Mouse (Mus musculus): Measurements from ENCODE around the gene Plac1. TPM values are rescaled to one million over a fixed set of nuclear protein-coding genes. Genes with fewer than 3 reads are reported as not detected.
"Not testable (repeated sequence)": the region's sequence is repeated elsewhere in the genome, so short reads cannot be mapped to it uniquely, and the experiment has no call there.

The Plac1 gene
- polyA plus RNA-seq, 1 experiment: not detected

GRCm38 (mm10) chrX:53029559-53029958, 210.4 kb downstream of the Plac1 start:
- H3K27ac ChIP-seq (ENCODE audit: control insufficient read depth, insufficient read depth, low read depth, low read length, poor library complexity): no peak overlapping the region
- TF ChIP-seq CTCF (IDR thresholded peaks at IDR 0.05; ENCODE audit: control insufficient read depth, insufficient read depth, low read length) (no peak), POLR2A (IDR thresholded peaks at IDR 0.05; ENCODE audit: borderline replicate concordance, control insufficient read depth, low read depth, low read length) (no peak)
- WGBS: 21% methylated on average over 5 of the region's 5 CpGs
- H3K4me3 ChIP-seq (replicated peaks; ENCODE audit: control insufficient read depth, low read depth, low read length): no peak overlapping the region
- no peaks in the 10 kb centered on the region for H3K4me1 ChIP-seq (ENCODE audit: control insufficient read depth, insufficient read depth, low read length)

GRCm38 (mm10) chrX:53025471-53026223, 214.3 kb downstream of the Plac1 start:
- H3K27ac ChIP-seq (ENCODE audit: control insufficient read depth, insufficient read depth, low read depth, low read length, poor library complexity): no peak overlapping the region
- H3K4me3 ChIP-seq (replicated peaks; ENCODE audit: control insufficient read depth, low read depth, low read length): no peak overlapping the region
- WGBS: 71% methylated on average over 11 of the region's 11 CpGs
- no peaks in the 10 kb centered on the region for H3K4me1 ChIP-seq (ENCODE audit: control insufficient read depth, insufficient read depth, low read length)
- TF ChIP-seq POLR2A (IDR thresholded peaks at IDR 0.05; ENCODE audit: borderline replicate concordance, control insufficient read depth, low read depth, low read length) (no peak), CTCF (IDR thresholded peaks at IDR 0.05; ENCODE audit: control insufficient read depth, insufficient read depth, low read length) (no peak)

- H3K4me1 ChIP-seq (ENCODE audit: control insufficient read depth, insufficient read depth, low read length); H3K4me3 ChIP-seq (replicated peaks; ENCODE audit: control insufficient read depth, low read depth, low read length); H3K27ac ChIP-seq (ENCODE audit: control insufficient read depth, insufficient read depth, low read depth, low read length, poor library complexity): not testable (repeated sequence)
- WGBS: 21% methylated on average over 3 of the region's 3 CpGs
These were observed 215.6 kb downstream of the Plac1 start for GRCm38 (mm10) chrX:53024268-53024667.

GRCm38 (mm10) chrX:53023021-53023420, 216.9 kb downstream of the Plac1 start:
- TF ChIP-seq POLR2A (IDR thresholded peaks at IDR 0.05; ENCODE audit: borderline replicate concordance, control insufficient read depth, low read depth, low read length) (no peak), CTCF (IDR thresholded peaks at IDR 0.05; ENCODE audit: control insufficient read depth, insufficient read depth, low read length) (no peak)
- WGBS: 77% methylated on average over 2 of the region's 2 CpGs
- H3K4me1 ChIP-seq (ENCODE audit: control insufficient read depth, insufficient read depth, low read length): no peaks in the 10 kb centered on the region
- no peak overlapping the region for H3K27ac ChIP-seq (ENCODE audit: control insufficient read depth, insufficient read depth, low read depth, low read length, poor library complexity)
- H3K4me3 ChIP-seq (replicated peaks; ENCODE audit: control insufficient read depth, low read depth, low read length): no peak overlapping the region

Other genes with a start within 250 kb of the Plac1 start
- 3.2 and 4.7 TPM in 2 replicates for gene Fam122b, start 29.7 kb upstream of the Plac1 start, polyA plus RNA-seq (2011; ENCODE audit: insufficient read depth, insufficient read length, low replicate concordance, missing spikeins)
- gene Fam122c, start 33.3 kb upstream of the Plac1 start, polyA plus RNA-seq (2011; ENCODE audit: insufficient read depth, insufficient read length, low replicate concordance, missing spikeins): not detected in 2 replicates
- gene Mospd1, start 130.4 kb upstream of the Plac1 start, polyA plus RNA-seq (2011; ENCODE audit: insufficient read depth, insufficient read length, low replicate concordance, missing spikeins): 5.8 and 14.4 TPM in 2 replicates
- not detected in 2 replicates for gene Etd, start 194.8 kb upstream of the Plac1 start, polyA plus RNA-seq (2011; ENCODE audit: insufficient read depth, insufficient read length, low replicate concordance, missing spikeins)